Mouse (Mus musculus) T-helper 17 cell (primary cell): ENCODE measurements around the gene Rgs9.
"Not testable (repeated sequence)": the region's sequence is repeated elsewhere in the genome, so short reads cannot be mapped to it uniquely, and the experiment has no call there.

Source experiments
- in situ Hi-C, 2 experiments: fragments of 300-600 bp; cut with MboI, MseI; formaldehyde crosslinking; loops; 1 replicate in 1 of 2; 2 replicates in 1 of 2; pipeline ENCODE4 v1.15.1; 2025; ENCODE audit warnings: high pct_unique_total_duplicates in 2 of 2

The Rgs9 gene

DNA sequence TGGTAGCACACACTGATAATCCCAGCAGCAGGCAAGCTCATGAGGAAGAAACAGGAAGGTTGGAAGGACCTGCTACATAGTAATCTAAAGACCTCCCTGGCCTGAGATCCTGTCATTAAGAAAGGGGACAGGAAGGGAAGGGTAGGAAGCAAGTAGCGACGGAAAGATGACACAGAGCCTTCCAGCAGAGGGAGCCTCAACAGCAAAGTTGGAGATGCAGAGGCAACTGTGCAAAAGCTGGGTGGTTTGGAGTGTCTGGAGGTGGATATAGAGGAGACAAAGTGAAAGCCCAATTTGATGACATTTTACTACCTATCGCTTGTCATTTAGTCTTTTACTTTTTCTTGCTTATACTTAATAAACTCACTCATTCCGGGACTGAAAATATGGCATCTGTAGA, 19.0 kb upstream of the Rgs9 start:
- in situ Hi-C loops = loop anchor here in 1 of 2 experiments (5.0 to 10.0 kb wide), 2 partner anchors 45 to 128 kb away; partner anchors contain the start of gene Gna13

GRCm38 (mm10) chr11:109311885-109312605, 14.1 kb upstream of the Rgs9 start:
- in situ Hi-C loops = loop anchor here in 1 of 2 experiments (10.0 kb wide), 1 partner anchor 133 kb away; no protein-coding TSS in a partner anchor

DNA sequence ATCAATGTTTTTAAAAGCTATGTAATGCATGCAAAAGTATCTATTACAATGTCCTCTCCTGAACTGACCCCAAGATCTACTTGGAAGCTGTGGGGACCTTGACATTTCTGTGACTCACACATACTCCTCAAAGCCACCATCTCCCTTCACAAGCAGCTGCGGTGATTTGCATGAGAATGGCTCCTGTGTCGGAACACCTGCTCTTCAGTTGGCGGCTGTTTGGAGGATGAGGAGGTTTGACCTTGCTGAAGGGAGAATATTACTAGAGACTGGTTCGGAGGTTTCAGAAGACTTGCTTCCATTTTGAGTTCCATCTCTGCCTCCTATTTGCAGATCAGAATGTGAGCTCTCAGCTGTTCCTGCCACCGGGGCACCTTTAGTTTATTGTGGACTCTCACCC, 7.8 kb upstream of the Rgs9 start:
- in situ Hi-C loops = no loop called here

DNA sequence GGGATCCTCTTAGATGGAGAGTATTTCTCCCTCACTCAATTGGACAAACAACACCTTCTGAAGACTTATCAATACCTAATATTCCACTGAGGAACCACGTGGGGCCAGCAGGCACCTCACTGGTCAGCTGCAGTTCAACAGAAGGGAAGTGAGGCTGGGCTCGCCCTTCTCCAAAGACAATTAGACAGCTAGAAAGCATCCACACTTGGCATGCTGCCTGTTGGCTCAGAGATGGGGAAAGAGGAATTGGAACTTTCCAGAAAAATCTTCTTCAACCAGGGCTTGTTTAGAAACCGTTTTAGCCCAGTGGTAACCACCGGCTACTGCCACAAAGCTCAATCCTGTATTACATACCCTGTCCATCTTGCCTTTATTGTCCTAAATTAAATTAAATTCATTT, 4.4 kb upstream of the Rgs9 start:
- in situ Hi-C loops = loop anchor here in 1 of 2 experiments (5.0 kb wide), 1 partner anchor 285 kb away; no protein-coding TSS in a partner anchor

DNA sequence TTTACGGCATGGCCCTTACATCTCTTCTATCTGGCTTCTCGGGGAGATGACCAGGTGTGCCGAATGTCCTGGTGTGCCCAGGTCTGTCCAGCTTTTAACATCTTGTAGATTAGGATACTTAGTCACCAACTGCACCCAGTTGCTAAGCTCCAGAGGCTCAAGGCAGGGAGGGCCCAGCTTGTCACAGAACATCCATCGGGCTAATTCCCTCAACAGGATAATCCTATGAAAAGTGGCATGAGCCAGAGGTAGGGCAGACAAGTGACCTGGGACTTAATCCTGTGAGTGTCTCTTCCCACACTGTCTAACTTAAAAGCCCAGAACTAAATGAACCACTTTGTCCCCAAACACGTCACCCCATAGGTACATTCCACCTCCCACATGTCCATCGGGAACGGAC, 898 bp downstream of the Rgs9 start:
- in situ Hi-C loops = no loop called here

DNA sequence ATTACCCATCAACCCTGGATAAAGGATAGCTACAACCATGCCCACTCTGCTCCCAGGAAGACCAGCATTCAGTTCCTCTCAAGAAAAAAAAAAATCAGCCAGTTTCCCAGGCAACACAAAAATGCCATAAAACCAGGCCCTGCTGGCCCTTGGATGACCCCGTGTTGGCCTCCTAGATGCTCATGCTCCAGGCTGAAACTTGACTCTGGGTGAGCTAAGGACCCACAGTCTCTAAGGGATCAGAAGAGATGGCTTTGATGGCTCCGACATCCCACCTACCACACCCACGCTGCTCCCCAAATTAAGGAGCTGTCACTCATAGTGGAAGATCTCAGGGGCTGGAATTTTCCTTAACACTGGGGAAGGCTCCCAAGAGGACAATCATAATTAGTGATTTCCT, 5.9 kb downstream of the Rgs9 start:
- in situ Hi-C loops = no loop called here

DNA sequence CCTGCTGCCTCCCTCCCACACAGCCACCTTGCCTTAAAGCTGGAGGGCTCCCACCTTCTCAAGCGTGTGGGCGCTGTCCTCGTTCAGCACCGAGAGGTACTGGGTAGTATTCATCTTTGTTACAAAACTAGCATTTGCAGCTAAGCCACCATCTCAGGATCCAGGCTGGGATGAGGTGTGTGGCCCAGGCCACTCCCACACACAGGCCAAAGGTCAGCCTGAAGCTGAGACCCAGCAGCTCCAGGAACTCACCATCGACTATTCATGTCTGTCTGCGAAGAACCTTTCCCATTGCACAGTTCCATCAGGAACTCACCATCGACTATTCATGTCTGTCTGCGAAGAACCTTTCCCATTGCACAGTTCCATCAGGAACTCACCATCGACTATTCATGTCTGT, 8.6 kb downstream of the Rgs9 start:
- in situ Hi-C loops = not testable (repeated sequence)

GRCm38 (mm10) chr11:109284811-109285210, 13.1 kb downstream of the Rgs9 start:
- in situ Hi-C loops = no loop called here

DNA sequence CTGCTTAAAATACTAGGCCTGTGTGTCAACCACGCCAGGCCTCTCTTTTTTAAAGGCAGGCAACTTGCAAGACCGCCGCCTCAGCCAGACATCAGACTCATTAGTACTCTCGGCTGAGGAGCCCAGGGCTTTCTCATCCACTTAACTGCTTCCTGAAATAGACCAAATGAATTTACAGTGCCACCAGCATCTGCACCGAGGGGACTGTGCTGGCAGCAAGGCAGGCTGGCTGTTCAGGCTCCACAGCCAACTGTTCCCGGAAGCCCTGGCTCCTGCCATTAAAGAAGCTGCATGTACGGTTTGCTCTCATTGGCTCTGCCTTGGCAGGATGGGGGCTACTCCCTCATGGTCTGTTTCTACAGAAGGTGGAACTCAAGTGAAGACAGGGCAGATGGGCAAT, 19.7 kb downstream of the Rgs9 start:
- in situ Hi-C loops = no loop called here

DNA sequence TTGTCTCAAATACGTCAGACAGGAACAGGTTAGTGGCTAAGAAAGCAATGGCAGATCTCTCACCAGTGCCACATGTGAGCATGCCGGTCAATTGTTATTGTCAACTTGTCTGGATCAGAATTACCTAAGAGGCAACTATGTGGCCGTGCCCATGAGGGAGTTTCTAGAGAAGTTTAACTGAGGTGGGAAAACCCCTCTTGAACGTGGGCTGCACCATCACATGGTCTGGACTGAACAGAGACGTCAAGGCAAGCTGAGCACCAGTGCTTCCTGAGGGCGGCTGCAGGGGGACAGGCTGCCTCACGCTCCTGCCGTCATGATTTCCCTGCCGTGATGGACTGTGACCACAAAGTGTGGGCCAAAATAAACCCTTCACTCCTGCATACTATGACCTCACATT, 26.5 kb downstream of the Rgs9 start:
- in situ Hi-C loops = no loop called here

- in situ Hi-C loops = no loop called here
These were observed 27.6 kb downstream of the Rgs9 start for GRCm38 (mm10) chr11:109270366-109270765.

DNA sequence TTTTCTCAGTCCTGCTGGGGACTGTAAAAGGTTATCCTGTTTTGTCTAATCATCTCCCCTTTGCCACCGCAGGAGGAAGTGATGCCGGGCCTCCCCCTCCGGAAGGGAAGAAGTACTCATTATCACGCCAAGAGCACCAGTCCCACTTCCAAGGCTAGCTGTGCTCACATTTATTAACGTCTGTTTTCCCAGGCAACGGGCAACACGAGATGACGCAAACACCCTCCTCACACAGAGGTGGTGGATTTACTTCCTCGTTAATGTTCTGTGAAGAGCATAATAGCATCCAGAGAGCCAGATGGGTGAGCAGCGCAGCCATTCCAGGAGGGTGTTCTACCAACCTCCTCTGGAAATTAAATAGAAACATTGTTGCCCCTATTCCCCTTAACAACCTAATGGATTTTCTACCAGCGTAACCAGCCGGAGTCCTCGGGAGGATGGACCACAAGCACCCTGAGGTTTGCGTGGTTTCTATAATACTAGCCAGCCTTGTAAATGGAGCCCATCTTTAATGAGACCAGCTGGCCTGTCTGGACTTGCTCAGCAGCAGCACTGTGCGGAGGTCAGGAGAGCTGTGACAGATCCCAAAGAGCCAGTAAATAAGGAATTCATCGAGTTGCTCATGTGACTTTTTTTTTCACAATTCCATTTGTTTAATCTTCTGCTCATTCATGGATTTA, 28.1 kb downstream of the Rgs9 start:
- in situ Hi-C loops = no loop called here

DNA sequence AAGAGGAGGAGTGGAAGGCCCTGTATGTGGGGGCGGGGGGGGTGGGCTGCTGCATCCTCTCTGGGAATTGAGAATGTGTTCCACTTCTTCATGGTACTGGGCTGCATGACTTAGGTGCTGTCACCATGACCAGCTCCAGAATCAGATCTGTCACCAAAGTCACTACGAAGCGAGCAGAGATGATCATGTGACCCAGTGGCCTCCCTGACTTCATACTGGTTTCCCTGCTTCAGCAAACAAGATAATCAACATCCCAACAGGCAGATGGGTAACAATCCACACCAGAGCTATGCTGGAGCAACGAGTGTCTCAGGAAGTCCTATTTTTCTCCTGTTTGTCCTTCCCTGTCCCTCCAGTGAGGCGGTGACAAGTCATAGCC, 28.7 kb downstream of the Rgs9 start:
- in situ Hi-C loops = no loop called here

DNA sequence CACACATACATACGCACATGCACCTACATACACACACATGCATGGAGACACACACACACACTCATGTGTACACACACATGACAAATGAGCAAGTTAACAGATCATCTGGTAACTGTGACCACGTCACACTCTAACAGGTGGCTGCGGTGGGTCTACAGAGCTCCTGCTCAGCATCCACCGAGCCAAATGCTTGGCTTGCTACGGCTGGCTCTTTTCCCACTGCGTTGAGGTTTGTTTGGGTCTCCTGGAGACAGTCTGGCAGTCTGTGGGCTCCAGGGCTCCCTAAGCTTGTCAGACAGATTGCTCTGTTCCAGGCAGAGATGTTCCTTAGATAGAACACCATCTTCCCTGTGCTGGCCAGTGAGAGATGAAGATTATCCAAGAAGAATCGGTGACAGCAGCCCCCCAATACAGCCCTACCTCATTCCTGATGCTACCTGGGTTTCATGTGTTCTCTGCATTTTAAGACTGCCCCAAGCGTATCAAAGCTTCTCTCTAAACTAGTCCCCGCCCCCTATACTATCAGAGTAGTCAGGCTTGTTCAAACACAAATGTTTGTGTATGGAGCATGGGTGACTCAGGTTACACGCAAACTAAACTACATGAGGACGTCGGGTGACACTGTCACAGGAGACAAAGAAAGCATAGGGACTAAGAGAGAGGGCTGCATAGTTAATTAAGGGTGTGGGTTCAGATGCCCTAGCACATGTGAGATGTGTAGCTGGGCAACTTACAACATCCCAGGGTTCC, 31.6 kb downstream of the Rgs9 start:
- in situ Hi-C loops = no loop called here

- in situ Hi-C loops = no loop called here
These were observed 33.7 kb downstream of the Rgs9 start for GRCm38 (mm10) chr11:109264159-109264768.

- in situ Hi-C loops = no loop called here
These were observed 37.4 kb downstream of the Rgs9 start for GRCm38 (mm10) chr11:109260561-109260960.

DNA sequence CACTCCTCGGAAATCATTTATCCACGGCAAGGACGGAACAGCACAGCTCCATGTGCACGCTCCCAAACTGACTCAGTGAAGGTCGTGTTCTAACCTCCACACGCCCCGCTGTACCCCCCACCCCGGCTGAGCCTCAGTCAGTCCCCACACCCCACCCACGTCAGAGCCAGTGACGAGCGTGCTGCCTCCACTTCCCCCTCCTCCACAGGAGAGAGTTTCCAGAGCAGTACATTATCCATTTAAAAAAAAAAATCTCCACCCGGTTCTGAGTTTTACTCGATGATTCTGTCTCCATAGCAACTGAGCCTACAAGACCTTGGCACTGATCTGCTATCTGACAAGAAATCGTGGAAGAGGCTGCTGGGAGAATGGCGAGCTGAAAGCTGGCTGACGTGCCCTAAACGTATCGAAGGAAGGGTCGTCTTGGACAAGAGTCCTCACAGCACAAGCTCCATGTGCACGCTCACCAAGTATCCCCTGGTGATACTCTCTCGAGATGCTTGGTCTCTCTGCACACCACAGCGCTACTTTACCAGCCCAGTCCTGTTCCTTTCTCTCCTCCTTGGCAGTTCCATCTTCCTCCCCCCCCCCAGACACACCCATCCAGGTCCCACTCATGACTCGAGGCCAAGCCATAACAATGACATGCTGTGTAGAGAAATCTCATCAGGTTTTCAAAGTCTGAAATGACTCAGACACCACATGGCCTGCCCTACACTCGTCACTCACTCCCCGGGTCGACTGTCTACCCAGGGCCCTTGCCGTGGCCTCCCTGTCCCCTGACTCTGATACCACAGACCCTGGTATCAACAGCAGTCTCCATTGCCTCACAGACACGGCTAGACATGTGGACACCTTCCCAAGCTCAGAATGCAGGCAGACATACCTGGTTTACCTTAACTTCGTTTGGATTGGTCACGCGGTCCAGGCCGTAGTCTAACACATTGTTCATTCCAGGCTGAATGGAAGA, 38.7 kb downstream of the Rgs9 start:
- in situ Hi-C loops = no loop called here

GRCm38 (mm10) chr11:109257824-109258223, 40.1 kb downstream of the Rgs9 start:
- in situ Hi-C loops = no loop called here

DNA sequence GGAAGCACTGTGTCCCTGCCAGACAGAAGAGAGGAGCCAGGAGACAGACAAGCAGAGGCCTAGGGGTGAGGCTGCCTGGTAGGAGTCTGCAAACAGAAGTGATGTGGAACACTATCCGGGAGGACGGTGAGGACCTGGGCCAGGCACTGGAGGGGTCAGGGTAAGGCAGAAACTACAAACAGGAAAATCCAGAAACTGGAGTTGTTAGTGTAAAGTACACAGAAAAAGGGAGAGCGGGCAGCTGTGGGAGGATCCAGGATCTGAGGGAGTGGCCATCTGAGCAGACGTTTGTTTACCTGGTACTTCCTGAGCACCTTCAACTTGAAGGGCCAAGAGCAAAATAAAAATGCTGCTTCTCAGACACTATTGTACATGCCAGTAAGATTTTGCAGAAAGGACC, 42.9 kb downstream of the Rgs9 start:
- in situ Hi-C loops = no loop called here

GRCm38 (mm10) chr11:109252483-109252882, 45.4 kb downstream of the Rgs9 start:
- in situ Hi-C loops = no loop called here

DNA sequence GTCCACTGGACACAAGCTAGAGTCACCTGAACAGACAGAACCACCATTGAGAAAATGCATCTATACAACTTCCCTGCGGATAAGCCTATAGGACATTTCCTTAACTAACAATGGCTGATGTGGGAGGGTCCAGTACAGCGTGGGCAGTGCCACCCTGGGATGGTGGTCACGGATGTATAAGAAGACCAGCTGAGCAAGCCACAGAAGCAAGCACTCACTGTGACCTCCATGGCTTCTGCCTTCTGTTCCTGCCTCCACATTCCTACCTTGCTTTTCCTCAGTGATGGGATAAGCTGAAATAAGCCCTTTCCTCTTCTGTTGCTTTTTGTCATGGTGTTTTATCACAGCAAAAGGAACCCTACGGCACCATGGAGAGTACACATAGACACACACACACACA, 47.4 kb downstream of the Rgs9 start:
- in situ Hi-C loops = no loop called here
